Mouse (Mus musculus) activated CD4-positive, CD25-positive, alpha-beta regulatory T cell, adult 4 months (primary cell): Measurements from ENCODE around the gene Rarg. TPM values are rescaled to one million over a fixed set of nuclear protein-coding genes. Genes with fewer than 3 reads are reported as not detected.

ENCODE experiments used
- ATAC-seq: one replicate; pipeline ENCODE4 v1.8.0; 2017
- polyA plus RNA-seq, 2 experiments: library from polyadenylated mRNA; unstranded; fragments of 100-300 nt; shearing (Covaris generic); gene quantifications; one replicate each; pipeline ENCODE4 v1.2.1; 2017

The Rarg gene
- polyA plus RNA-seq, 2 experiments from 2014 or later: 16.9 to 24.8 TPM

GRCm38 (mm10) chr15:102256431-102257201 is 701 bp downstream of the Rarg start:
- ATAC-seq: peak; percentile 10

- ATAC-seq: no peak
Observed at GRCm38 (mm10) chr15:102255547-102256255, 1.6 kb downstream of the Rarg start.

DNA sequence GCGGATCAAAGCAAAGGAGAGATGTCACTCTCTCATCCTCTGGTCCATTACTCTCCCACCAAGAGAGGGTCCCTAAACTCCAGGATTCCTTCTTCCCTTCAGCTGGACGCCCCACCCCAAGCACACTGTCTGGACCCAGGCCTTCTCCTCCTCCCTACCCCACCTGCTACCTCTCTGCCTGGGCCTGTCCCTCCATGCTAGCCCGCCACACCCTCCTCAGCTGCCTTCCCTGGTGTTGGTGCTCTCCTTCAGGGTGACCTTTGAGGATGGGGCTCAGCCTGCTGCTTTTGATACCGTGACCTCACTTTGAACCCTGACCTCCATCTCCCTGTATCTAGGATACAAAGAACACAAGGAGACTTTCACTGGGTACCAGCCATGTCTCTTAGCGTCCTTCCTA is 6.8 kb downstream of the Rarg start:
- ATAC-seq: no peak

- no peak for ATAC-seq
Observed at GRCm38 (mm10) chr15:102249967-102250366, 7.3 kb downstream of the Rarg start.

DNA sequence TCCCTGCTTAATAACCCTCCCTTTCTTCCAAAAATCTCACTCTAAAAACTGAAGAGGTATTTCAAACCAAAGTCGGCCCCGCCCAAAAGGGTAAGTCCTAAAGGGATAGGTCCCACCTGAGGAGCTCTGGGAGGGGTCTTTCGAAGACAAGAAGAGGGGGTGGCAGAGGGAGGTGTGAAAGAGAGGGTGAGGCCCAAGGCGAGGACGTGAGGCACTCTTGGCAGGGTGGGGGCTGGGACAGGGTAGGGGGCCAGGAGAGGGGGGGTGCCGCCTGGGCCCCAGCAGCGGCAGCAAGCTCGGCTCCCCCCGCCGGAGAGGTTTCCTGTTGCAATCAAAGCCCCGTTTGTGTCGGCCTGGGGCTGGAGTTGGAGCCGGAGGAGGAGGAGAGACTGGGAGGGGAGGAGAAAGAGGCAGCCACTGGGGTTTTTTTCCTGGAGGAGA is 8.0 kb downstream of the Rarg start:
- ATAC-seq: no peak

- no peak for ATAC-seq
Observed at GRCm38 (mm10) chr15:102248812-102249191, 8.5 kb downstream of the Rarg start.

DNA sequence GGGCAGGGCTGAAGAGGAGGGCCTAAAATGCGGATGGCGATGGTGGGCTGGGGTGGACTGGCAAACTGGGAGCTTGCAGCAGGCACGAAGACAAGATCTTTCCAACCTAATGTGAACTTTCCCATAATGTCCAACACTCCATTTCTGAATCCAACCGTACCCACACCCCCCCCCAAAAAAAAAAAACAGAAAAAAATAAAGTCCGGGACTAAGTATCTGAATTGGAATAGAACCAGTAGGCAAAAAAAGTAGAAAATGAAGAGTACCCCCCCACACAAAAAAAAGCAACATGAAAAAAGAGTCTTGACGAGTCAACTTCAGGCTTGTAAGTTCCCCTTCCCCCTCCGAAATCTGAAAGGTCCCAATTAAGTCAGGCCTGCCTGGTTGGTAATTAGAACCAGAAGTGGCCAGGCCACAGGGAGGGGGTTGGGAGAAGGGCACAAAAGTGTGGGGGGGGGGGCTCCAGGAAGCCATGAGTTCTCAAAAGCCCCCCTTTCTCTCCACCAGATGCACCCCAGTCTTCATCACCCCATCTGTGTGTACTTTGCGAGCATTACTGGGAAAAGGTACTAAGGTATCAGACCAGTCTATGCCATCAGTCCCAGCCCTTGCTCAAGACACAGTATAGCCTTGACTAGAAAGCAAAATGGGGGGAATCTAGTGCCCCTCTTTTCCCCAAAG is 9.0 kb downstream of the Rarg start:
- ATAC-seq: no peak

DNA sequence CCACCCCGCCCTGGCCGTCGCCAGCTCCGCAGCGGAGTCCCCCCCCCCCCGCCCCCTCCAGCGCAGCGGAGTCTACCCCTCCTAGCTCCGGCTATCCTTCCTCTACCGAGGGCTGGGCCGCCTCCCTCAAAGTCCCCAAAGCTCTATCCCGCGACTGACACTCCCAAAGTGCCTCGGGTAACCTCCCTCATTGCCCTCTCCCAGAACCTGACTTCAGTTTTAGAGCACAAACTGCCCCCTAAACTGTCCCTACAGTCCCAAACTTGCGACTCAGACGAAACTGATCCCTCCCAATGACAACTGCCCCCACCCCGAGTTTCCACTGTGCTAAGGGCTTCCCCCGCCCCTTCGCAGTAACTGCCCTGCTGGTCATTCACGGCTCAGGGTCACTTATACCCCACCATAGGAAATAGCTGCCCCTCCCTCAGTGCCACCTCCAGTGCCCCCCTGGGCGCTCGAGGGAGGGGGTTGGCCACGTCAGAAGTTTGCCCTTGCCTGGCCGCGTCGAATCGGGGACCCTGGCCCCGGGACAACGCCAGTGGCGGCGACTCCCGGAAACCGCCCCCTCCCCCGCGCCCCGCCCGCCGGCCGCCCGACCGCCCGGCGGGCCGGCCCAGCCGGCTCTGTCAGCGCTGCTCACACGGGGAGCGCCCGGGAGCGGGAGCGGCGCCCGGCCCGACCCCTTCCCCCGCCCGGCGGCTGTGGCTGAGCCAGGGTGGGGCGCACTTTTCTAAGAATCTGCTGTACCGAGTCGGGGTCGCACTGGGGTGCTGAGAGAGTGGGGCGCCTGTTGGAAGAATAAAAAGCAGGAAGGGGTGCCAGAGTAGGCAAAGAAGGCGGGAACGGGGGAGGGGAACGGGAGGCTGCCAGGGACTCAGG is 9.8 kb downstream of the Rarg start:
- ATAC-seq: peak; percentile 2

- peak; percentile 24 for ATAC-seq
Observed at GRCm38 (mm10) chr15:102246866-102247251, 10.5 kb downstream of the Rarg start.

- ATAC-seq: peak; percentile 82
Observed at GRCm38 (mm10) chr15:102245891-102246741, 11.2 kb downstream of the Rarg start.

- no peak for ATAC-seq
Observed at GRCm38 (mm10) chr15:102245461-102245881, 11.8 kb downstream of the Rarg start.

GRCm38 (mm10) chr15:102244306-102245191 is 12.8 kb downstream of the Rarg start:
- ATAC-seq: no peak

DNA sequence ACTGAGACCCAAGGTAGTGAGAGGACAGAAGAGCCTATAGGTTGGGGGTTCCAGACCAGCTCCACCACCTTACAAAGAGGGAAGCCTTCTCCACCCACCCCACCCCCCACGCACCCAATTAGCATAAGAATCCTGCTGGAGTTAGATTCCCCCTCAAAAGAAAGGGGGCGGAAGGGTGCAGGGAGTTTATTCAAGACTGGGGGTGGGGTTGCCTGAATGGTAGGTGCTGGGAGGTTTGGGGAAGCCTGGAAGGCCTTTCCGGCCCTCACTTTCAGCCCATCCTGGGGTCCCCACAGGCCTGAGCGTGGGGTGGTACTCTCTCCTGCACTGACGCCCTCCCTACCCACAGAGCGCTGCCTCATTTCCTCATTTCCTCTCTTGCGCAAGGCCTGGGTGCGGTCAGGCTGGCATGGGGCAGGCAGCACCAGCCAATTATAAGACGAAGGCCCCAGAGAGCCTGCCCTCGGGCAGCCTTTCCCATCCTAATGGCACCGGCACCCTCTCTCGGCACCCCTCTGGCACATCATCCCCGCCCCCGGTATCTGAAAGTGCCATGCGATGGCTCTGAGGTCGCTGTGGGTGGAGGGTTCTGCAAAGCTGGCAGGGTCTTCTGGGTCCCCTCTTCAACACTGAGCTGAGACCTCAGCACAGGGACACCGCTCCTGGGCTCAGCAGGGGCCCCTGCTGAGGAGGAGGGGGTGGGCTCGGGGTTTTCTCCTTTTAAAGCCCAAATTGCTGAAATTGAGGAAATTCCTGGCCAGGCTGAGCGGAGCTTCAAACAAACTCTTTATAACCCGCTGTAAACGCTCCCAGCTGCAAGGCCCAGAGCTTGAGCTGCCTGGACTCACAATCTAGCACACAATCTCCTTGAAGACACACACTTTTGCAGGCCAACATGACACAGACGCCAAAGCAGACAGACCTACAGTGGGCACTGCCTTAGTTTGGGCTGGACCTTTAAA is 13.8 kb downstream of the Rarg start:
- ATAC-seq: peak; percentile 8

DNA sequence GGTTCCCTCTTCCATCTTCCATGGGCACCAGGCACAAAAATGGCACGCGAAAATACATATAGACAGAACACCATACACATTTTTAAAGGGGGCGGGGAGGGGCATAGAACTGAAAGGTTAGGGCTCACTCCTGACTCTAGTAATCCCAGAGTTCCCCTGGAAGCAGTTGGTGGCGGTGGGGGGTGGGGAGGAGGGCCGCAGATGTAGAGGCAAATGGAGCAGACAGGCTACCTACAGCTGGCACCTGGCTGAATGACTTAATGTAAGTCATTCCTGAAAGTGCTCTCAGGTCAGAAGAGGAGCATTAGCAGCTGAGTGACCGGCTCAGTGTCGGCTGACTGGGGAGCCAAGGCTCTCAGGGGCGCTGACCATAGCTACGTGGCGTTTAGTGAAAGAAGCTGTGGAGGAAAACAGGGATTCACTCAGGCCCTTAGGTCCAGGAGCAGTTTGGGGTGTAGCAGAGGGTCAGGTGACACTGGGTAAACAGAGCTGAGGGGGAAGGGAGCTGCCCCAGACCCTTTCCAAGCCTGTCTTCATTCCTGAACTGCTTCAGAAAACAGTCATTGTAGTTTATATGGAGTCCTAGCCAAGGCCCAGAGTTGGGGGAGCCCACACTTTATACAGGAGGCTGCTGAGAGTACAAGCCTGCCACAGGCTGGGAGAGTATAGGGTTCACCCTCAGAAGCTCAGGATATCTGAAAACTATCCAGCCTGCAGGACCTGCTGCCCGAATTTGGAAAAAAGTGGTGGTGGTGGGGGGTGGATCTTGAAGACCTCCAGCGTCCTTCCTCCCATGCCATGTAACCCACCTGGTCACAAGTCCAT is 14.7 kb downstream of the Rarg start:
- no peak for ATAC-seq

DNA sequence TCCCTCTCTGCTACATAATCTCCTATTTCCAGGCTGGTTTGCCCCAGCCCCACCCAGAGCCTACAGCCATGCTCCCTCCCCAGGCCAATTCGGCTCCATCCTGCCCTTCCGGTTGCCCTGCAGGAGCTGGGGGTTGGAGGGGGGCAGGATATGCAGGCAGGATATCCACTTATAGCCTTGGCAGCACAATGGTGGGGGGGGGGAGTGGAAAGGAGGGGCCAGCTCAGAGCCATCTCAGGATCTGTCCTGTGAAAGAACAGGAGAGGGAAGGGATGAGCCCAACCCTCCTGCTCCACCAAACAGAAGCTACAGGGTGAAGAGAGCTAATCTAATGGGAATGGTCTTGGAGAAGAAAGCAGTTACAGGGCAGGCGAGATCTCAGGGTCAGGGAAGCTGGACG is 16.7 kb downstream of the Rarg start:
- no peak for ATAC-seq

GRCm38 (mm10) chr15:102239851-102240250 is 17.5 kb downstream of the Rarg start:
- no peak for ATAC-seq

GRCm38 (mm10) chr15:102239260-102239590 is 18.1 kb downstream of the Rarg start:
- ATAC-seq: no peak

DNA sequence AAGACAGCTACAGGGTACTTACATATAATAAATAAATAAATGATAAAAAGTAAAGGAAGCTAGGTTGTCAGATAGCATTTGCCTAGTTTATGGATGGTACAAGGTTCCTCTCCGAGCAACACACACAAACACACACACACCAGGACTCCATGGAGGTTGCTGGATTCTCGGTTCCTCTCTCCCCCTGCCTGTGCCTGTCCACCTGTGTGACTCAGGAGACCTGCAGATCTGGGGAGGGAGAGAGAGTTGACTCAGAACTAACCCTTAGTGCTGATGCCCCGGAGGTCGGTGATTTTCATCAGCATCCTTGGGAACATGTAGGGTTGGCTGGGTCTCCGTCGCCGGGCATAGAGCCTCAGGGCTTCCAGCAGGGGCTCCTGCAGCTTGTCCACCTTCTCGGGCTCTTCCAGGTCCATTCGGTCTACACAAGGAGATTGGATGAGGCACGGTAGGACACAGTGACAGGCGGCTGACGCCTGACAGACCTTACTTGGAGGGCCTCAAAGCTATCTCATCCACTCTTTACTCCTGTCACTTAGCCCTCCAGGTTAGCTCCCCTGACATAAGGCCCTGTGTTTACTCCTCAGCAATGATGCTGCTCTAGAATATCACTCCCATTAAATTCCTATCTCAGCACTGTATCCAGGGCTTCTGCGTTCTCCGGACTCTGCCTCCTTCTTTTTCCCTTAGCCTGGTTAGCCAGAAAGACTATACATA is 18.6 kb downstream of the Rarg start:
- no peak for ATAC-seq
